Mouse (Mus musculus) liver, embryonic 15.5 days (tissue): ENCODE data around the gene Olfr727. TPM values are rescaled to one million over a fixed set of nuclear protein-coding genes. Genes with fewer than 3 reads are reported as not detected.

Source experiments
- ATAC-seq: fragments of 200-750 bp; cut with Nextera tagmentation; 2 replicates; pipeline ENCODE4 v1.8.0; 2017; ENCODE audit warnings: moderate number of reproducible peaks, mild to moderate bottlenecking, moderate library complexity; ENCODE audit not compliant: insufficient read depth
- H3K27ac ChIP-seq: fragments of 300-500 bp; sonication (generic); replicated peaks from 2 replicates; pipeline ENCODE4 v1.5.1; 2015; ENCODE audit warnings: mild to moderate bottlenecking, inconsistent platforms
- H3K27me3 ChIP-seq: fragments of 300-500 bp; sonication (generic); 2 replicates; pipeline ENCODE4 v1.6.1; 2015; ENCODE audit warnings: mild to moderate bottlenecking, inconsistent platforms
- H3K36me3 ChIP-seq: fragments of 300-500 bp; sonication (generic); replicated peaks from 2 replicates; pipeline ENCODE4 v1.6.1; 2015; ENCODE audit warnings: moderate library complexity, mild to moderate bottlenecking, inconsistent platforms
- H3K4me1 ChIP-seq: fragments of 300-500 bp; sonication (generic); replicated peaks from 2 replicates; pipeline ENCODE4 v1.6.1; 2015; ENCODE audit warnings: inconsistent platforms
- H3K4me2 ChIP-seq: fragments of 300-500 bp; sonication (generic); 2 replicates; pipeline ENCODE4 v1.6.1; 2015; ENCODE audit warnings: moderate library complexity, mild to moderate bottlenecking, inconsistent platforms
- H3K4me3 ChIP-seq: fragments of 300-500 bp; sonication (generic); replicated peaks from 2 replicates; pipeline ENCODE4 v1.5.1; 2015; ENCODE audit warnings: mild to moderate bottlenecking, inconsistent platforms
- H3K9ac ChIP-seq: fragments of 300-500 bp; sonication (generic); 2 replicates; pipeline ENCODE4 v1.6.1; 2015; ENCODE audit warnings: moderate library complexity, mild to moderate bottlenecking, inconsistent platforms
- H3K9me3 ChIP-seq: fragments of 300-500 bp; sonication (generic); replicated peaks from 2 replicates; pipeline ENCODE4 v1.6.1; 2016; ENCODE audit warnings: inconsistent platforms
- WGBS: fragments of 180-500 bp; shearing (Covaris S2); methylation state at CpG from one replicate; pipeline ENCODE4 v1.1.7; 2015; ENCODE audit warnings: mixed read lengths; ENCODE audit not compliant: insufficient replicate concordance; 5-methylcytosine and 5-hydroxymethylcytosine counted together
- polyA plus RNA-seq: library from polyadenylated mRNA; unstranded; fragments of >200 nt; fragmentation: Nextera tagmentation; extraction: Ambion mirVana; gene quantifications from 2 replicates; pipeline ENCODE4 v1.2.1, GENCODE M21; 2015

The Olfr727 gene
- not detected in 2 replicates for polyA plus RNA-seq

GRCm38 (mm10) chr14:50122886-50123285, at the start of gene Olfr727:
Gene Olfr727 (plus strand): TSS chr14:50123186.
- no peaks in the 10 kb centered on the region for H3K4me1 ChIP-seq
- H3K4me2 ChIP-seq: no peak within 1 kb of the TSS
- H3K36me3 ChIP-seq: no peaks in the 10 kb centered on the region
- H3K9ac ChIP-seq: no peak within 1 kb of the TSS
- H3K4me3 ChIP-seq: no peak within 1 kb of the TSS
- ATAC-seq: no peak
- 53% methylated on average over 1 of the region's 1 CpGs for WGBS
- no peaks in the 10 kb centered on the region for H3K27me3 ChIP-seq
- H3K27ac ChIP-seq: no peak within 1 kb of the TSS
- H3K9me3 ChIP-seq: no peaks in the 10 kb centered on the region

DNA sequence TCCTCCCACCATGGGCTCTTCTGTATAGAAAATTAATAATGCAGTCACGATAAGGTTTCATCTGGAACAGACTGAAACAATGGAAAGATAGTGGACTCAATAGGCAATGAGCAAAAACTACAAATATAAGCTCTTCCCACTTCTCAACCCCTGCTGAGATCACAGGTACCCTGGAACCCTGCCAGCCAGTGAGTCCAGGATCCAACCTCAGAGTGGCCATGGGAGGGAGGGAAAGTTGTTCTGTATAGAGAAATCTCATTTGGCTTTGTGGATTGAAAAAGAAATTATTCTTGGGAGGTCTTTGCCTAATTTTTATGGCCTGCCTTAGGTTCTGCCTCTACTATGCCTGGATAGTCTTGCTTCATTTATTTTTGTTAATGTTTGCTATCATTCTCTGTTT, 32.1 kb upstream of the Olfr727 start, which contains the start of gene Olfr726:
Gene Olfr726, minus strand, starts transcription at position 101 of the 400 bp plus-strand sequence.
- H3K4me1 ChIP-seq: no peaks in the 10 kb centered on the region
- no peaks in the 10 kb centered on the region for H3K36me3 ChIP-seq
- H3K4me2 ChIP-seq: no peak within 1 kb of the TSS
- no peaks in the 10 kb centered on the region for H3K9me3 ChIP-seq
- no peak within 1 kb of the TSS for H3K9ac ChIP-seq
- ATAC-seq: no peak
- H3K4me3 ChIP-seq: no peak within 1 kb of the TSS
- no peak within 1 kb of the TSS for H3K27ac ChIP-seq
- H3K27me3 ChIP-seq: no peaks in the 10 kb centered on the region
- 59% methylated on average over 1 of the region's 1 CpGs for WGBS

DNA sequence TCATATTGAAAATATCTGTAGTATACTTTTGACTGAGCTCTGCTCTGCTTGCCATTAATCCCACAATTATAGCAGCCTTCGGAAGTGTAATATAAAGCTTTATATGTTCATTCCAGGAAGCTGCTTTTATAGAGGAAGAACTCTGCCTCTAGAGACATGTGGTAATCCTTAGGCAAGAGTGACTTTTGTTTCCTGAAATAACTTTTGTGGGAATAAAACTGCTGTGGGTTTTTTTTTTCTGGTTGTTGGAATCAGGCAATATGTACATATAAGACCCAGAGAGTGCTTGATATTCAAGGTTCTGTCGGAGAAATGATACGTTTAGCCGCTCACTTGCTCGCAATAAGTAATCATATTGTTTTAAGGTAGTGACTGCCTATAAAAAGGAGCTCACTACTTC, 19.6 kb downstream of the Olfr727 start, which contains the start of gene Olfr728:
Gene Olfr728, minus strand, starts transcription at position 101 of the 400 bp plus-strand sequence.
- no peak within 1 kb of the TSS for H3K9ac ChIP-seq
- H3K4me1 ChIP-seq: no peaks in the 10 kb centered on the region
- no peak within 1 kb of the TSS for H3K4me3 ChIP-seq
- H3K4me2 ChIP-seq: no peak within 1 kb of the TSS
- no peaks in the 10 kb centered on the region for H3K36me3 ChIP-seq
- whole genome bisulfite sequencing: 72% methylated on average over 5 of the region's 5 CpGs
- H3K27me3 ChIP-seq: no peaks in the 10 kb centered on the region
- H3K9me3 ChIP-seq: no peaks in the 10 kb centered on the region
- ATAC-seq: no peak
- no peak within 1 kb of the TSS for H3K27ac ChIP-seq

- no peaks in the 10 kb centered on the region for H3K4me1 ChIP-seq
- H3K4me2 ChIP-seq: no peak within 1 kb of the TSS
- no peak within 1 kb of the TSS for H3K9ac ChIP-seq
- H3K9me3 ChIP-seq: no peaks in the 10 kb centered on the region
- no peak within 1 kb of the TSS for H3K4me3 ChIP-seq
- ATAC-seq: no peak
- H3K27me3 ChIP-seq: no peaks in the 10 kb centered on the region
- H3K27ac ChIP-seq: no peak within 1 kb of the TSS
- no peaks in the 10 kb centered on the region for H3K36me3 ChIP-seq
Measured at GRCm38 (mm10) chr14:50152810-50153209, 29.8 kb downstream of the Olfr727 start, which contains the start of gene Olfr729. Gene Olfr729 (minus strand): TSS chr14:50152910.

Other genes with a start within 250 kb of the Olfr727 start
- gene Olfr722, start 221.2 kb upstream of the Olfr727 start, polyA plus RNA-seq: not detected in 2 replicates
- gene Olfr723, start 191.4 kb upstream of the Olfr727 start, polyA plus RNA-seq: not detected in 2 replicates
- not detected in 2 replicates for gene Olfr724, start 159.9 kb upstream of the Olfr727 start, polyA plus RNA-seq
- gene Olfr725, start 82.8 kb upstream of the Olfr727 start, polyA plus RNA-seq: not detected in 2 replicates
- not detected in 2 replicates for gene Olfr726, start 32.2 kb upstream of the Olfr727 start, polyA plus RNA-seq
- gene Olfr728, start 19.5 kb downstream of the Olfr727 start, polyA plus RNA-seq: not detected in 2 replicates
- not detected in 2 replicates for gene Olfr729, start 29.7 kb downstream of the Olfr727 start, polyA plus RNA-seq
- gene Olfr730, start 65.0 kb downstream of the Olfr727 start, polyA plus RNA-seq: not detected in 2 replicates
- gene Olfr731, start 118.7 kb downstream of the Olfr727 start, polyA plus RNA-seq: not detected in 2 replicates
- gene Olfr732, start 161.0 kb downstream of the Olfr727 start, polyA plus RNA-seq: not detected in 2 replicates
- not detected in 2 replicates for gene Olfr733, start 178.3 kb downstream of the Olfr727 start, polyA plus RNA-seq
- gene Olfr734, start 203.6 kb downstream of the Olfr727 start, polyA plus RNA-seq: not detected in 2 replicates
- not detected in 2 replicates for gene Olfr735, start 225.7 kb downstream of the Olfr727 start, polyA plus RNA-seq
- gene Tlr11, start 234.7 kb downstream of the Olfr727 start, polyA plus RNA-seq: 0.03 TPM in 1 of 2 replicates, not detected in the other